Mouse (Mus musculus): ENCODE data around the gene Wdfy3.
A peak's percentile ranks its signal among the peaks of the same experiment; 100 is the strongest.

Gene Wdfy3

DNA sequence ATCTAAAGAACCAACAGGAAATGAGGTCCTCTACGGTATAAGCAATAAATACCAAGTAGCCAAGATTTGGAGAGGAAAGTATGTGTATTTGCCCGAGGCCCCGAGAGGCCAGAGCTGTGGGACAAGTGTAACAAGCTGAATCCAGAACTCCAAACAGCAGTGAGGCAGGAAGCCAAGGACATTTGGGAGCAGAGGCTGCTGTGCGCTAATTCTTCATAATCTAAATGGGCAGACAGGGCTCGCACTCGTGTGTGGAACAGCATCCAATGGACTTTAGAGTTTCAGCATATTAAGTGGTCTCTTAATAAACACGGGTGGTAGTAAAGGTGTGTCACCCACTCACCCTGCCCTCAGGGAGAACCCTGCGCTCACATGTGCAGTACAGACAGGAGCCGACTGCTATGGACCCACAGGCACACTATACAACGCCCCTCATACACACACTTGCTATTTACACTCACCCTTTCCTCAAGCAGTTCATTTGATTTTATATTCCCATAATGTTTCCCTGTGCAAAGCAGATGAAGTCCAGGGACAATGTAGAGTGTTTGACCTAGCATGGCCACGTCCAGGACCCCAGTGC is 15.1 kb downstream of the Wdfy3 start:
- no peak for DNase-seq

- DNase-seq: no peak
Measured at GRCm38 (mm10) chr5:102052906-102053305, 16.8 kb downstream of the Wdfy3 start.

DNA sequence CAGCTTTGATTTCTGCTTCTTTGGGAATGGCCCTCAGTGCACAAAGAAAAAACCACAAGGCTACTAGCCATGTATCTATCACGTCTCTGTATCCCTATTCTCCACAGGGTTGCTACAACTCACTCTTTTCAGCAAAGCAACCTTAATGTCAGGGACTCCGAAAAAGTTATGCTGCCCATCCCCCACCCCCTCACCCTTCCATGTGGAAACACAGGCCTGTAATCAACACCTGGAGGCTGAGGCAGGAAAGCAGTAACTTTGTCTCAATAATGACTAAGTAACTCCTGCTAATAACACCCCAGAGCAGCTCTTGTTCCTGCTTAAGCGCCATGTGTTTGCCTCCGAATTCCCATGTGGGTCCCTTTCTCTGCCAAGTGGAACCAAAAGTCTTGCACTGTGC is 17.3 kb downstream of the Wdfy3 start:
- no peak for DNase-seq

DNA sequence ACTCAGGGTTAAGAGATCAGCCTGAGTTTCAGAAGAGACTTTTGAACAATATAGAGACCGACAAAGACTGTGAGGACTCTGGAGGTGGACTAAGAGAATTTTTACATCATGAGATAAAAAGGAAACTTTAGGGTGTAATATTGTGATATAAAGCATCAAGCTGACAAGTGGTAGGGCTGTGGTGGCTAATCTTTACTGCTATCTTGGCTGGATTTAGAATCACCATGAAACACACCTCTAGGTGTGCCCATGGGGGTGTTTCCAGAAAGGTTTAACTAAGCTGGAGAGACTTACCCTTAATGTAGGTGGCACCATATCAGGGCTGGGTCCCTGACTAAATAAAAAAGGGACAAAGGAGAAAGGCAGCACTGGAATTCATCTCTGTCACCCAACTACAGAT is 19.0 kb downstream of the Wdfy3 start:
- no peak for DNase-seq

- no peak for DNase-seq
Measured at GRCm38 (mm10) chr5:102048416-102048815, 21.3 kb downstream of the Wdfy3 start.

- no peak for DNase-seq
Measured at GRCm38 (mm10) chr5:102046617-102047116, 23.1 kb downstream of the Wdfy3 start.

DNA sequence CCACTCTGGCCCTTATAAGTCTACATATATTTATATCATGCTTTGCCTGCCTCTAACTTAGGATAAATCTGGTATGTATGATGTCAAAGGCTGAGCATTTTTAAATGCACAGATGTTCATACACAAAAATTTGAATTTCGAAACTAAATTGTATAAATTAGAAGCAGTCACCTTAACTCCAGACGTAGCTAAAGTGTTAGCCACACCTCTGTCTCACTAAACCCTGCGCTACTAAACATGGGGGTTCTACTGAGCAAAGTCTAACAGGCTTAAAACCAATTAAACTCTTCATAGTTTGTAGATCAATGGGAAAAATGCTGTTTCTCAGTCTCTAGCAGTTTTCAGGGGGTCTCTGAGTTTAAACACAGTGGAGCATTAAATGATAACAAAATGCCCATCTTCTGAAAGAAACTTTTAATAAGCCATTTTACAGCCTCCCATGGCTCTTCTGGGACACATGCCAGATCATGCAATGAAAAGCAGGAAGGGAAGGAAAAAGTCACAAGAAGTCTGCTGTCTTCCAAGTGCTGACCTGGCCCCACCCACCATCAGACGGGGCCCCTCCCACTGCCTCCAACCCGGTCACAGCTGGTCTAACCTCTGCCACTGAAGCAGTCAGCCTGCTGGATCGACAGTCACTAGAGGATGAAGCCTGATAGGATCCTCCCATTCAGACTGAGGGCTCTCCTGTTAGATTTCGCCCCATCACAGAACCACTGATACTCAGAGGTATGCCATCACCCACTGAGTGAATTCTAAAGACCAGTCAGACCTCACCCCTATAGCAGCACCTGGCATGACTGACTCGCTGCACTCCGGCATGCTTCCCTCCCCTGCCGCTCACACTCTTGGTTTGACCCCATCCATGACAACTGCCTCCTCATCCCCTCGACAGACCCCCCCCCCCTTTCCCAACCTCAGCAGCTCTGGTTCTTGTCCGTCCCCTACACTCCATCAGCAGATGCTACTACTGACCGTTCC is 23.8 kb downstream of the Wdfy3 start:
- no peak for DNase-seq

DNA sequence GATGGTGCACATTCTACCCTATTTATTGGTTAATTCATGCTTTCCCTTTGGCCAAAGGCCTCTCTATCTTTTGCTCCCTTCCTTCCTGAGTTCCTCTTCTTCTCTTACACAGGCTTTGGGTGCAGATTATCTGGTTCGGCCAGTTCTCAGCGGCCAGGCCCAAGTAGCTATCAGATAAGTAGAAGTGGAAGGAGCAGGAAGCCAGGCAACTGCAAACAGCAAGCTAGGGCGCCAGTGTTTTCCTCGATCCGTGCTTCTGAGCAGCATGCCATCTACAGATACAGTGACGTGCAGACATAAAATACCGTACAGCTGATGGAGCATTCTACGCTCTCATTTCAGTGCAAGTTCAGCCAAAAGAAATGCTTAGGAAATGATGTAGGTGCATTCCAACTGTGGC is 24.5 kb downstream of the Wdfy3 start:
- DNase-seq: no peak

- peak; percentile 45 for DNase-seq
Measured at GRCm38 (mm10) chr5:102033281-102033680, 36.4 kb downstream of the Wdfy3 start.

- DNase-seq: no peak
Measured at GRCm38 (mm10) chr5:102032594-102033240, 37.0 kb downstream of the Wdfy3 start.

DNA sequence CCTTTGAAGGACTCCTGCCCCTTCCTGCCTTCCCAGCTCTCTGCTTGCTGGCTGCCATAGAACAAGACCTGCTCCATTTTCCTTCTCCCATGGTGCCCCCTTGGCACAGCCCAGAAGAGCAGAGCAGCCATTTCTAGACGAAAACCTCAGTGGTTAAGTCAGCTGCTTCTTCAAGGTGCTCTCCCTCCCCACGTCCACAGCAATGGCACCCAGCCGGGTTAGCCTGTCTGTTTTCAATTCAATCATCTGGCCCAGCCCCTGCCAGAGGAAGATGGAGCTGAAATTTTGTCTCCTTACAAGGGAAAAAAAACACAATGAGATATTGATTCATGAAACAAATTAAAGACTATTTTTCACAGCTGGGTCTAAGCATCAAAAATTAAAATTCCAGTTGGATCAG is 37.5 kb downstream of the Wdfy3 start:
- DNase-seq: no peak

DNA sequence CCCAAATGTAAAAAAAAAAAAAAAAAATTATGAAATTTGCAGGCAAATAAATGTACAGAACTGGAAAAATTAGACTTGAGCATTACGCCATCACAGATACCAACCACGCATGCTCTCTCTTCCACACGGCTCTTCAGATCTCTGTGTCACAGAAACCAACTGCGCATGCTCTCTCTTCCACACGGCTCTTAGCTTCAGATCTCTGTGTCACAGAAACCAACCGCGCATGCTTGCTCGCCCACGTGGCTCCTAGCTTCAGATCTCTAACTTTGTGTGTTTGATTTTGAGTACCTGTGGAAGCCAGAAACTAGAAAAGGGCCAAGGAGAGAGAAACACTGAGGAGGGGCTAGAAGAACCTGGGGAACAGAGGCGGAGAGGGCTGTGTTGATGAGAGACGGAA is 46.3 kb downstream of the Wdfy3 start:
- no peak for DNase-seq

- DNase-seq: no peak
Measured at GRCm38 (mm10) chr5:102022018-102022898, 47.5 kb downstream of the Wdfy3 start.

DNA sequence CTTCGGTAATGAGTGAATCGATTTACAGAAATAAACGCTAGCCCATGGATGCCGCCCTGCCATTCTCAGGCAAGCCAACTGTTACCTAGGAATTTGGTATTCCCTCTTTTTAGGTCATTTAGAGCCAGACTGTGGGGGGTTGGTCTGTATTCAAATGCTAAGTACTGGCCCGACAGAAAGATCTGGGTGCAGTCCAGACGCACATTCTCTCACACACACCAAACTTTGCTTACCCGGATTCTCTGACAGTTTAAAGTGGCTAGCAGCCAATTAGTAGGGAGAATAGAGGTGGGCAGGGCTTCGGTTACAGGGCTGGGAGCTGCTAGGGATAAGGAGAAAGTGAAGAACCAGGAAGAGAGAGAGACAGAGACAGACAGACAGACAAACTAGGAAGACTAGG is 55.5 kb downstream of the Wdfy3 start:
- DNase-seq: no peak

- no peak for DNase-seq
Measured at GRCm38 (mm10) chr5:102013781-102014180, 55.9 kb downstream of the Wdfy3 start.

DNA sequence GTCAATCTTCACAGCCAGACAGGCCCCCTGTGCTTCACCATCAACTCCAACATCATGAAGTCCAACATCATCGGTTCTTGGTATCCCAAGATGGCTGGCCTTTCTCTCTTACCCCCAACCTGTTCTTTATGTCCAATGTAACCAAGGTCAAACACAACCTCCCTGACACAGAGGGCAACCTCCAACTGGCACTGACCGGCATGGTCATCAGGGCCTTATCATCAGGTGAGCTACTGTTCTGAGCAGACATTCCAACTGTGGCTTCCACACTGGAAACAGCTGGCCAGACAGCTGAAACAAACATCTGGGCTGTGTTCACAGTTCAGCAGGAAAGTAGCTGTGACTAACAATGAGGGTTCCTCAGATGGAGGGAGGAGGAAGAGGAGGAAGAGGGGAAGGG is 58.8 kb downstream of the Wdfy3 start:
- DNase-seq: no peak

DNA sequence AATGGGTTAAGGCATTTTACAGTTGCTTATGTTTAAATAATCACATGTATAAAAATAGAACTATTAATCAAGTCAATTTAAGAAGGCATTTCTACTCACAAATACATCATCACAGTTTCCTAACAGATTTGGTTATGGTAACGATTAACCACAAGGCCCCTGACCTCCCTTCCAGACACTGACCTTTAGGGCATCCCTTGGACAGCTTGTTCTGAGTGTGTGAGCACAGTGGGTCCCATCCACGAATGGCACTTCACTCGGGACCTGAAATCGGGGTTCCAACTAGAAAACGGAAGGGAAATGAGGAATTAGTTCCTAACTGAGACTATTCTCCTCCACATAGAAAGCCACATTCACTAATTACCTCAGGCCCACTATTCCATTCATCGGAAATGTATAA is 60.1 kb downstream of the Wdfy3 start:
- no peak for DNase-seq

DNA sequence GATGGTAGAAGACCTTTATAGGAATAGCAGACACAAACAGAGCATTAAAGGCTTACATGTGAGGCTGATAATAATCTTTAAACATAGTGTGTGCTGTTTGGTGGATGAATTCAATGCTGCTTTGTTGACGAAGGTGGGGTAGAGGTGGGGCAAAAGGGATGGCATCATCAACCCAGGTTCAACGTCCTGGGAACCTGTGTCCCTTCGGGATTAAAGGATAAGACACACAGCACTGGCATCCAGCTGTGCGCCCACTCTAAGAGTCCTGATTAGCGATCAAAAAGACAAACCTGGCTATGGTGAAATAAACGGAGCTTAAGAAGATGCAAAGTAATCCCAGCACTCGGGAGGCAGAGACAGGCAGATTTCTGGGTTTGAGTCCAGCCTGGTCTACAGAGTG is 61.0 kb downstream of the Wdfy3 start:
- no peak for DNase-seq

GRCm38 (mm10) chr5:102006218-102006941 is 63.3 kb downstream of the Wdfy3 start:
- DNase-seq: no peak

DNA sequence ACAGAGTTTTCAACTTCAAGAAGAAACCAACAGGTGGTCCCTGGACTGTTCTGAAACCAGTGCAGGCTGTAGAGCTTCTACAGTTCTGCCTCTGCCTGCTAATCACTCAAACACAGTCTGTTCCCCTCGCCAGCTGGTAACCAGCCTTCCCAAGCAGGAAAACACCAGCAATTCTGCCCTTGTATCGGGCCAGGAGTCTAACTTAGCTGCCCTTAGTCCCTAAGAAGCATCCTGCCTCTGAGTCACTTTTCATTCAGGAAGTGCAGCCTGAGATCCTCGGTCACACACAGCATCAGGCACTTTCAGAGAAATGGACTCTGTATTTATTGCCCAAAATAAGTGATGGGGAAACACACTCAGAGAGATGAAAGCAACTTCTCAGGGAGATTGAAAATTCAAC is 66.3 kb downstream of the Wdfy3 start:
- DNase-seq: no peak

GRCm38 (mm10) chr5:102001026-102001425 is 68.7 kb downstream of the Wdfy3 start:
- no peak for DNase-seq

DNA sequence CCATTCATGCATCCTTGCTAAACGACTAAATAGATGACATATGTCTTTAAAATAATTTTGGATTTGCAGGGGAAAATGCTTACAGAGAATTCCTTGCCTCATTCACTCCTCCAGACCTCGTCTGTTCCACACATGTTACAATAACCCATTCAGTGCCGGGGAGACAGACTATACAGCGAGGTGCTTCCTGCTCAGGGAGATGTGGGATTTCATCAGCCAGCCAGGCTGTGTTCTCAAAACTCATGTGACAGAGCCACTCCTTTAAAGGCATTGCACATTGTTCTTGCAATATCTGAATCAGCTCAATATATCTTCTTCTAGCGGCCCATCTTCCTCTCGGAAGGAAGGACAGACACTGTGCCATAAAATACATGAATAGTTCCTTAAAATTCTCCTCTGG is 70.8 kb downstream of the Wdfy3 start:
- no peak for DNase-seq
